Mouse (Mus musculus) adrenal gland, postnatal 14 days (tissue): Measurements from ENCODE around the gene Olfr658. TPM values are rescaled to one million over a fixed set of nuclear protein-coding genes. Genes with fewer than 3 reads are reported as not detected.

Source experiments
- DNase-seq: peaks from one replicate; pipeline ENCODE4 v3.0.0; 2021; ENCODE audit warnings: mixed read lengths
- long read RNA-seq, 2 experiments: library from polyadenylated mRNA; stranded (forward); transcript quantifications; one replicate each; pipeline ENCODE4 v2.0.0; 2021
- total RNA-seq: library from RNA; stranded (reverse); gene quantifications from 2 replicates; pipeline ENCODE4 v1.2.3, GENCODE M21; 2021

Olfr658 gene
- total RNA-seq = not detected in 2 replicates
- long read RNA-seq, experiment 1 = 0 reads
- long read RNA-seq, experiment 2 = 0 reads

GRCm38 (mm10) chr7:104646841-104647482 is at the start of gene Olfr658:
Gene Olfr658, minus strand, starts transcription at chr7:104647305.
- peak; percentile 58 for DNase-seq

DNA sequence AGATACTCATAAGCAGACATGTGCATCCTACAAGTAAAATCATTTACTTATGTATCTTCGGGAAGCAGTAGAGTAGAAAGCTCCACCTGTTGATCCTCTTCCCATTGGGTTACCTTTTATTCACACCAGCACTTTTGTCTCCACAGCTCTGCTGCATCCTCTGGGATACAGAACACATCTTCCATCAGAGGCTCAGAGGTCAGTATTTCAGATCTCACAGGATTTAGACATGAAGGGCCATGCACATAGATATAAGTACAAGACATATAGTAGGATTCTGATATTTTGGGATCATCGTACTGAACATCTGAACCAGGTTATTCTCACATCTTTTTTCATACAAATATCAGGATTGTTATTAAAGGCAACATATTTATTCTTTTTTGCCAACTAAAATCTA is 39.1 kb upstream of the Olfr658 start, which contains the start of gene Olfr661:
Gene Olfr661 (plus strand): TSS at position 301 of the 400 bp plus-strand sequence.
- DNase-seq = no peak

- no peak for DNase-seq
Measured at GRCm38 (mm10) chr7:104666453-104666852, 19.3 kb upstream of the Olfr658 start, which contains the start of gene Olfr659. Gene Olfr659, plus strand, starts transcription at chr7:104666753.

DNA sequence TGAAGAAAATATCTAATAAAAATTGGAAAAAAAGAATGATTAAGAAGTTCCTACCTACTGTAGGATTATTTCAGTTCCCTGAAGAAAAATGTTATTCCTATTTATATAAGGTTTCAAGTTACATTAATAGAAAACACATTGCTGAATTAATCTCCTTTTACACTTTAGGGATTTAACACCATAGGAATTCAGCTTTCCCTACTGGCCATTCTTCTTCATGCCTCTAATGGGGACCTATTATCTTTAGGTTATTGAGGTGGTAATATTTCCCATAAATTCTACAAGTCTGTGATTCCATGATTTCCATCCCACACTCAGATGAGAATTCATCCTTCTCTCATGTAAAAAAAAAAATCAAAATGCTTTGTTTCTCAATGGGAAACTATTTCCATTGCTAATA is 22.6 kb downstream of the Olfr658 start, which contains the start of gene Olfr657:
Gene Olfr657 (plus strand): TSS at position 301 of the 400 bp plus-strand sequence.
- DNase-seq = no peak

GRCm38 (mm10) chr7:104613655-104614054 is 33.5 kb downstream of the Olfr658 start, which contains the start of gene Olfr656:
Gene Olfr656, plus strand, starts transcription at chr7:104613955.
- DNase-seq = no peak

GRCm38 (mm10) chr7:104604727-104605126 is 42.4 kb downstream of the Olfr658 start:
- no peak for DNase-seq

DNA sequence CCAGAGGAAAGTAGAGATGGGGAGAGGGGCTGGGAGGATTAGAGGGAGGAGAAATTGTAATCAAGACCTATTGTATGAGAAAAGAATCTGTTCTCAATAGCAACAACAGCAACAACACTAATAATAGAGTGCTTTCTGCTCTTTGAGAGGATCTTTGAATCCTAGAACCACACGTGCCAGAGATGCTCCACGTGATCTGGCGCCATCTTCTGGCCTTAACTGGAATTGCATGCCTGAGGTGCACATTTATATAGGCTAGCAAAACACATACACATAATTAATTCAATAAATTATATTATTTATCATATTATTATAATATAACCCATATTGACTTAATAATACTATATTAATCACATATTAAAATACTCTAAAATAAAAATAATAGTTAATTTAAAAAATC is 43.9 kb downstream of the Olfr658 start:
- DNase-seq = peak; percentile 67

- no peak for DNase-seq
Measured at GRCm38 (mm10) chr7:104601679-104602078, 45.4 kb downstream of the Olfr658 start, which contains the start of gene Olfr655. Gene Olfr655, minus strand, starts transcription at chr7:104601779.

Other genes starting within 250 kb of the Olfr658 start
- 0.23 TPM in 1 of 2 replicates, not detected in the other for gene Trim30c, start 246.5 kb downstream of the Olfr658 start, total RNA-seq
- gene Trim30a, start 182.1 kb downstream of the Olfr658 start, total RNA-seq = 3.6 and 7.3 TPM in 2 replicates
- gene Trim30d, start 139.5 kb downstream of the Olfr658 start, total RNA-seq = 4.1 and 4.3 TPM in 2 replicates
- gene Olfr651, start 97.2 kb downstream of the Olfr658 start, total RNA-seq = not detected in 2 replicates
- gene Olfr652, start 86.4 kb downstream of the Olfr658 start, total RNA-seq = not detected in 2 replicates
- gene Olfr653, start 70.0 kb downstream of the Olfr658 start, total RNA-seq = not detected in 2 replicates
- gene Olfr654, start 60.3 kb downstream of the Olfr658 start, total RNA-seq = not detected in 2 replicates
- gene Olfr655, start 45.5 kb downstream of the Olfr658 start, total RNA-seq = not detected in 2 replicates
- not detected in 2 replicates for gene Olfr656, start 33.4 kb downstream of the Olfr658 start, total RNA-seq
- not detected in 2 replicates for gene Olfr657, start 22.5 kb downstream of the Olfr658 start, total RNA-seq
- not detected in 2 replicates for gene Olfr659, start 19.4 kb upstream of the Olfr658 start, total RNA-seq
- not detected in 2 replicates for gene Olfr661, start 39.2 kb upstream of the Olfr658 start, total RNA-seq
- not detected in 2 replicates for gene Usp17le, start 130.2 kb upstream of the Olfr658 start, total RNA-seq
- gene Usp17lb, start 195.3 kb upstream of the Olfr658 start, total RNA-seq = not detected in 2 replicates
- gene Usp17la, start 209.7 kb upstream of the Olfr658 start, total RNA-seq = not detected in 2 replicates
- gene Olfr665, start 230.7 kb upstream of the Olfr658 start, total RNA-seq = not detected in 2 replicates
- not detected in 2 replicates for gene Olfr666, start 248.6 kb upstream of the Olfr658 start, total RNA-seq